Mouse (Mus musculus) MEL (cell line): ENCODE measurements around the gene Sash1. TPM values are rescaled to one million over a fixed set of nuclear protein-coding genes. Genes with fewer than 3 reads are reported as not detected.

Source experiments
- DNase-seq: peaks from one replicate; pipeline ENCODE4 v3.0.0; 2011; ENCODE audit warnings: low read depth, low spot score
- H3K27ac ChIP-seq: 2 replicates; pipeline ENCODE4 v1.5.1; 2012; ENCODE audit warnings: low read depth, mild to moderate bottlenecking, control low read depth, low read length, moderate library complexity; ENCODE audit not compliant: control insufficient read depth
- H3K27me3 ChIP-seq, 2 experiments: fragments of 150-350 bp in 1 of 2; sonication (generic) in 1 of 2; 2 replicates each; pipeline ENCODE4 v1.6.1; 2012; ENCODE audit warnings: low read length in 2 of 2, mild to moderate bottlenecking in 2 of 2, improper control_type of control experiment in 1 of 2, moderate library complexity in 1 of 2; ENCODE audit not compliant: insufficient read depth in 2 of 2, control insufficient read depth in 1 of 2
- H3K36me3 ChIP-seq, 2 experiments: 2 replicates each; pipeline ENCODE4 v1.6.1; 2012 to 2014; ENCODE audit warnings: low read length in 2 of 2, improper control_type of control experiment in 1 of 2, inconsistent platforms in 1 of 2, mild to moderate bottlenecking in 1 of 2; ENCODE audit not compliant: insufficient read depth in 2 of 2, control insufficient read depth in 1 of 2
- H3K4me1 ChIP-seq, 2 experiments: fragments of 150-350 bp in 1 of 2; sonication (generic) in 1 of 2; 2 replicates each; pipeline ENCODE4 v1.6.1; 2012; ENCODE audit warnings: low read length in 2 of 2, improper control_type of control experiment in 1 of 2, mild to moderate bottlenecking in 1 of 2; ENCODE audit not compliant: insufficient read depth in 2 of 2, control insufficient read depth in 1 of 2
- H3K4me3 ChIP-seq, 2 experiments: fragments of 150-350 bp in 1 of 2; sonication (generic) in 1 of 2; 2 replicates each; pipeline ENCODE4 v1.5.1; 2012; ENCODE audit warnings: low read depth in 2 of 2, low read length in 2 of 2, mild to moderate bottlenecking in 2 of 2, moderate library complexity in 2 of 2, control low read depth in 1 of 2, improper control_type of control experiment in 1 of 2; ENCODE audit not compliant: control insufficient read depth in 1 of 2, insufficient read depth in 1 of 2
- H3K79me2 ChIP-seq: 2 replicates; pipeline ENCODE4 v1.6.1; 2012; ENCODE audit warnings: mild to moderate bottlenecking, low read length, moderate library complexity; ENCODE audit not compliant: control insufficient read depth, poor library complexity, insufficient read depth
- H3K9ac ChIP-seq: 2 replicates; pipeline ENCODE4 v1.6.1; 2012; ENCODE audit warnings: low read depth, mild to moderate bottlenecking, control low read depth, low read length, moderate library complexity; ENCODE audit not compliant: control insufficient read depth, poor library complexity, severe bottlenecking
- H3K9me3 ChIP-seq: fragments of 150-350 bp; sonication (generic); replicated peaks from 2 replicates; pipeline ENCODE4 v1.6.1; 2012; ENCODE audit warnings: mild to moderate bottlenecking, low read length, improper control_type of control experiment, moderate library complexity; ENCODE audit not compliant: insufficient read depth
- BHLHE40 ChIP-seq: IDR thresholded peaks from 2 replicates; pipeline ENCODE4 v1.6.1; 2012; ENCODE audit warnings: low read depth, mild to moderate bottlenecking, inconsistent platforms, low read length, improper control_type of control experiment, borderline replicate concordance
- CHD1 ChIP-seq: IDR thresholded peaks from 2 replicates; pipeline ENCODE4 v1.6.1; 2012; ENCODE audit warnings: low read depth, mild to moderate bottlenecking, inconsistent platforms, low read length, improper control_type of control experiment
- CHD2 ChIP-seq: IDR thresholded peaks from 2 replicates; pipeline ENCODE4 v1.6.1; 2011; ENCODE audit warnings: low read length, improper control_type of control experiment
- CTCF ChIP-seq, 3 experiments: IDR thresholded peaks in 2 of 3; conservative IDR thresholded peaks in 1 of 3; 2 replicates each; pipeline ENCODE4 v1.5.1; 2011 to 2012; ENCODE audit warnings: low read length in 3 of 3, low read depth in 2 of 3, mild to moderate bottlenecking in 2 of 3, improper control_type of control experiment in 1 of 3, inconsistent platforms in 1 of 3, mixed read lengths in 1 of 3, moderate library complexity in 1 of 3; ENCODE audit not compliant: control insufficient read depth in 1 of 3, insufficient read depth in 1 of 3, poor library complexity in 1 of 3, severe bottlenecking in 1 of 3
- E2F4 ChIP-seq: IDR thresholded peaks from 2 replicates; pipeline ENCODE4 v1.6.1; 2011; ENCODE audit warnings: low read depth, low read length, improper control_type of control experiment, borderline replicate concordance
- ELF1 ChIP-seq: IDR thresholded peaks from 2 replicates; pipeline ENCODE4 v1.6.1; 2014; ENCODE audit warnings: low read depth, mild to moderate bottlenecking, inconsistent platforms, low read length, improper control_type of control experiment, moderate library complexity
- GATA1 ChIP-seq: IDR thresholded peaks from 2 replicates; pipeline ENCODE4 v1.6.1; 2011; ENCODE audit warnings: low read depth, low read length, improper control_type of control experiment
- HCFC1 ChIP-seq: IDR thresholded peaks from 2 replicates; pipeline ENCODE4 v1.6.1; 2012; ENCODE audit warnings: low read depth, mild to moderate bottlenecking, inconsistent platforms, low read length, improper control_type of control experiment, moderate library complexity
- JUND ChIP-seq: IDR thresholded peaks from 2 replicates; pipeline ENCODE4 v1.6.1; 2011; ENCODE audit warnings: low read depth, mild to moderate bottlenecking, improper control_type of control experiment, low read length
- KAT2A ChIP-seq: conservative IDR thresholded peaks from 2 replicates; pipeline ENCODE4 v1.6.1; 2012; ENCODE audit warnings: low read depth, low read length, improper control_type of control experiment, inconsistent platforms
- MAFK ChIP-seq: IDR thresholded peaks from 2 replicates; pipeline ENCODE4 v1.6.1; 2011; ENCODE audit warnings: low read depth, mild to moderate bottlenecking, low read length, improper control_type of control experiment, borderline replicate concordance
- MAZ ChIP-seq: IDR thresholded peaks from 2 replicates; pipeline ENCODE4 v1.6.1; 2012; ENCODE audit warnings: low read depth, mild to moderate bottlenecking, inconsistent platforms, low read length, improper control_type of control experiment
- MYB ChIP-seq: IDR thresholded peaks from 2 replicates; pipeline ENCODE4 v1.6.1; 2011; ENCODE audit warnings: mild to moderate bottlenecking, low read depth, low read length, improper control_type of control experiment
- POLR2AphosphoS2 ChIP-seq: IDR thresholded peaks from 2 replicates; pipeline ENCODE4 v1.6.1; 2011; ENCODE audit warnings: low read length, improper control_type of control experiment
- RCOR1 ChIP-seq: IDR thresholded peaks from 2 replicates; pipeline ENCODE4 v1.6.1; 2012; ENCODE audit warnings: low read depth, mild to moderate bottlenecking, inconsistent platforms, low read length, improper control_type of control experiment
- SIN3A ChIP-seq: IDR thresholded peaks from 2 replicates; pipeline ENCODE4 v1.6.1; 2012; ENCODE audit warnings: low read length, improper control_type of control experiment, inconsistent platforms
- SMC3 ChIP-seq: IDR thresholded peaks from 2 replicates; pipeline ENCODE4 v1.6.1; 2011; ENCODE audit warnings: low read depth, low read length, improper control_type of control experiment
- TAL1 ChIP-seq: IDR thresholded peaks from 2 replicates; pipeline ENCODE4 v1.6.1; 2012; ENCODE audit warnings: mild to moderate bottlenecking, inconsistent platforms, low read length, moderate library complexity, mixed read lengths
- TCF12 ChIP-seq: IDR thresholded peaks from 2 replicates; pipeline ENCODE4 v1.6.1; 2014; ENCODE audit warnings: low read depth, mild to moderate bottlenecking, inconsistent platforms, low read length, improper control_type of control experiment, moderate library complexity
- UBTF ChIP-seq: IDR thresholded peaks from 2 replicates; pipeline ENCODE4 v1.6.1; 2012; ENCODE audit warnings: low read depth, mild to moderate bottlenecking, inconsistent platforms, low read length, improper control_type of control experiment, moderate library complexity, borderline replicate concordance; ENCODE audit not compliant: insufficient read depth
- USF1 ChIP-seq: IDR thresholded peaks from 2 replicates; pipeline ENCODE4 v1.6.1; 2014; ENCODE audit warnings: low read depth, mild to moderate bottlenecking, inconsistent platforms, low read length, improper control_type of control experiment, moderate library complexity
- ZC3H11A ChIP-seq: IDR thresholded peaks from 2 replicates; pipeline ENCODE4 v1.6.1; 2012; ENCODE audit warnings: low read depth, mild to moderate bottlenecking, inconsistent platforms, low read length, improper control_type of control experiment
- polyA plus RNA-seq, 2 experiments: library from polyadenylated mRNA; stranded (reverse) in 1 of 2; unstranded in 1 of 2; fragments of >175 nt in 1 of 2; fragments of >200 nt in 1 of 2; gene quantifications; 2 replicates each; pipeline versions ENCODE4 v1.2.1 to v1.2.4; 2012; ENCODE audit warnings: low replicate concordance in 2 of 2, low read depth in 1 of 2; ENCODE audit not compliant: insufficient read length in 2 of 2, insufficient read depth in 1 of 2, missing spikeins in 1 of 2
- total RNA-seq: library from RNA; depleted of rRNA; stranded (reverse); fragments of 300-350 nt; gene quantifications from 2 replicates; pipeline ENCODE4 v1.2.3, GENCODE M21; 2012

Sash1 gene
- total and polyA plus RNA-seq, 3 experiments: not detected

- H3K79me2 ChIP-seq: no peaks in the 10 kb centered on the region
- no peak overlapping the region for H3K9ac ChIP-seq
- no peak for TF ChIP-seq ELF1
- TF ChIP-seq HCFC1: no peak
- TF ChIP-seq MYB: no peak
- TF ChIP-seq CHD2: no peak
- TF ChIP-seq CHD1: no peak
- TF ChIP-seq TCF12: no peak
- TF ChIP-seq BHLHE40: no peak
- TF ChIP-seq UBTF: no peak
- TF ChIP-seq KAT2A: no peak
- TF ChIP-seq SMC3: no peak
- TF ChIP-seq GATA1: no peak
- TF ChIP-seq TAL1: no peak
- no peak for TF ChIP-seq RCOR1
- H3K4me1 ChIP-seq: no peaks in the 10 kb centered on the region
- DNase-seq: no peak
- H3K9me3 ChIP-seq: no peaks in the 10 kb centered on the region
- no peaks in the 10 kb centered on the region for H3K27me3 ChIP-seq
- H3K27ac ChIP-seq: no peak overlapping the region
- no peak overlapping the region for H3K4me3 ChIP-seq
- no peaks in the 10 kb centered on the region for H3K36me3 ChIP-seq
Observed at GRCm38 (mm10) chr10:8847974-8848373, 37.9 kb downstream of the Sash1 start.

GRCm38 (mm10) chr10:8846258-8846657, 39.6 kb downstream of the Sash1 start:
- TF ChIP-seq CHD2 (no peak), MAZ (no peak), JUND (no peak)
- TF ChIP-seq, all 39 proteins: peak for 0
- DNase-seq: no peak
- Histone ChIP-seq H3K4me3 (no peak overlapping the region), H3K36me3 (no peaks in the 10 kb centered on the region), H3K79me2 (no peaks in the 10 kb centered on the region), H3K27me3 (no peaks in the 10 kb centered on the region), H3K4me1 (no peaks in the 10 kb centered on the region), H3K27ac (no peak overlapping the region), H3K9me3 (no peaks in the 10 kb centered on the region), H3K9ac (no peak overlapping the region)

GRCm38 (mm10) chr10:8845230-8845770, 40.6 kb downstream of the Sash1 start:
- no peaks in the 10 kb centered on the region for H3K4me1 ChIP-seq
- no peak for DNase-seq
- no peaks in the 10 kb centered on the region for H3K9me3 ChIP-seq
- no peaks in the 10 kb centered on the region for H3K79me2 ChIP-seq
- no peak overlapping the region for H3K4me3 ChIP-seq
- TF ChIP-seq TCF12 (no peak), POLR2AphosphoS2 (no peak), KAT2A (no peak), CTCF (IDR thresholded peaks at IDR 0.05 in 2 of 3, conservative IDR thresholded peaks at IDR 0.05 in 1 of 3; ENCODE audit: control insufficient read depth in 1 of 3, insufficient read depth in 1 of 3, low read depth in 2 of 3, low read length in 3 of 3, poor library complexity in 1 of 3, severe bottlenecking in 1 of 3) (no peak), E2F4 (no peak), TAL1 (no peak), RCOR1 (no peak), MAZ (no peak), ZC3H11A (no peak), USF1 (no peak), HCFC1 (no peak), MAFK (no peak), SIN3A (no peak)
- H3K9ac ChIP-seq: no peak overlapping the region
- no peak overlapping the region for H3K27ac ChIP-seq
- no peaks in the 10 kb centered on the region for H3K36me3 ChIP-seq
- no peaks in the 10 kb centered on the region for H3K27me3 ChIP-seq
